Mouse (Mus musculus) small intestine, adult 2 months (tissue): Measurements from ENCODE around the gene Rps6ka5.

Experiments
- CTCF ChIP-seq: fragments of 200-500 bp; IDR thresholded peaks from 2 replicates; pipeline ENCODE4 v1.5.1; 2012; ENCODE audit warnings: low read depth, mild to moderate bottlenecking, control low read depth, inconsistent platforms, low read length, moderate library complexity, mixed read lengths; ENCODE audit not compliant: insufficient replicate concordance, insufficient read length; ENCODE audit errors: extremely low read depth
- POLR2A ChIP-seq: fragments of 200-500 bp; IDR thresholded peaks from 2 replicates; pipeline ENCODE4 v1.6.1; 2012; ENCODE audit warnings: low read depth, mild to moderate bottlenecking, control low read depth, inconsistent platforms, low read length, moderate library complexity

GRCm38 (mm10) chr12:100539158-100539714 lies 187.5 kb downstream of the Rps6ka5 start:
- TF ChIP-seq POLR2A: no peak
- no peak for TF ChIP-seq CTCF
